Mouse (Mus musculus) liver, adult 2 months (tissue): ENCODE results near the gene Zfp341.

Experiments used
- CTCF ChIP-seq: fragments of 200-500 bp; IDR thresholded peaks from 2 replicates; pipeline ENCODE4 v1.5.1; 2011; ENCODE audit warnings: low read depth, low read length, control low read depth
- POLR2A ChIP-seq: fragments of 200-500 bp; IDR thresholded peaks from 2 replicates; pipeline ENCODE4 v1.6.1; 2011; ENCODE audit warnings: low read length, control low read depth; ENCODE audit not compliant: insufficient read depth; ENCODE audit errors: extremely low read depth

- TF ChIP-seq POLR2A, result no peak
- no peak for TF ChIP-seq CTCF
These were observed 41.9 kb downstream of the Zfp341 start for GRCm38 (mm10) chr2:154654976-154655375.
